Mouse (Mus musculus): Measurements from ENCODE around the gene Spink2.
"Not testable (repeated sequence)": the region's sequence is repeated elsewhere in the genome, so short reads cannot be mapped to it uniquely, and the experiment has no call there.

Gene Spink2

DNA sequence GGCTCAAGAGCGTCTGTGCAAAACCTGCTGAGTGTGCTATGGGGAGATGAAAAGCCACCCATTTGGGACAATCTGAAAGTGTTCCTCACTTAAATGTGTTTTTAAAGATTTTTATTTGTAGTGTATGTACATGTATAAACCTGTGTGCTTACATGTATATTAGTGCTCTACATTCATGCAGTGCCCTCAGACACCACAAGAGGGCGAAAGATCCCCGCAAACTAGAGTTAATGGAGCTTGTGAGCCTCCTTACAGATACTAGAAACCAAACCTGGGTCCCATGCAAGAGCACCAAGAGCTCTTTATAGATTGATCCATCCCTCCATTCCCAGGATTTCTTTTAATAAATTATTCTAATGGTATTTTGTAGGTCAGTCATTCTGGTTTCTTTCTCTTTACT lies 17.3 kb downstream of the Spink2 start:
- peak; percentile 29 for DNase-seq (ENCODE audit: low spot score)

DNA sequence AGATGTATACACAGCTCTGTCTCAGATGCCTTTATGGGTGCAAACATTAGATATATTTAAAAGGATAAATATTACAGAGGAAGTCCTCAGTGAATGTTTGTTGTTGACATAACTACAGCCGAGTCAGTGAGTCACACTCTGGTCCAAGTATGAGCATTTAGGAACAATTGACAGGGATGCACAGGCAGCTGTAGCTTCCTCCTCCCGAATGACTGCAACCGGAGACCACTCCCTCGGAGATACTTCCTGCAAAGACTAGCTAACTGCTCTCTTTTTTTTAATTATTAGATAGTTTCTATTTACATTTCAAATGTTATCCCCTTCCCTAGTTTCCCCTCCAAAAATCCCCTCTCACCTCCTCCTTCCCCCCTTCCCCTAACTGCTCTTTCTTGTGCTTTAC lies 18.0 kb downstream of the Spink2 start:
- no peak for DNase-seq (ENCODE audit: low spot score)

DNA sequence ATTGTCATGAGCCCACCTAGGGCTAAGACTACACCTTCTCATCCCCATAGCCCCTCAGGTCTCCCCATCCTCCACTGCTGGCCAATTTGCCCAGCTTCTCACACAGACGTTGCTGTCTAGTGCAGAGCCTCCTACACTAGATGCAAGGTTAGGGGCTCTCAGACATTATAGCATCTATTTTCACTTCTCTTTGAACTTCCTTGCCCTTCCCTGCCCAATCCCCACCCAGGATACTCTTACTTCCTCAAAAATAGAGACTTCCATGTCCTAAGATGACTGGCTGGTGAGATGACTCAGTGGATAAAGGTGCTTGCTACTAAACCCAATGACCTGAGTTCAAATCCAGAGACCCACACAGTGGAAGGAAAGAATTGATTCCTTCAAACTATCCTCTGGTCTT lies 19.6 kb downstream of the Spink2 start:
- no peak for DNase-seq (ENCODE audit: low spot score)

DNA sequence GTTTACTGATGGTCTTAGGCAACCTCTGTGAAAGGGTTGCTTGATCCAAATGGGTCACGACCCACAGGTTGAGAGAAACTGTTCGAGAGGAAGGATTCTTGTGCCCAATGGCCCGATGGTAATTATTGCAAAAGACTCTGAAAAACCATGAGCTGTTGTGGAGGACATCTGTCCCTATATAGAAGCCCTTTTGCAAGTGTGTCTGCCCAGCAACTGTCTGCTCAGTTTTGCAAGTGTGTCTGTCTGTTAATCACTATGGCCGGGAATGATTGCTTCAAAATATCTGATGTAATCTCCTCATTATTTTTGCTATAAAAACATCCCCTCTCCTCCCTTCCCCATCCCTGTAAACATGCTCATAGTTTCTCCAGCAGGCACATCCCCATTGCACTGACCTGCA lies 20.2 kb downstream of the Spink2 start:
- DNase-seq (ENCODE audit: low spot score): no peak

DNA sequence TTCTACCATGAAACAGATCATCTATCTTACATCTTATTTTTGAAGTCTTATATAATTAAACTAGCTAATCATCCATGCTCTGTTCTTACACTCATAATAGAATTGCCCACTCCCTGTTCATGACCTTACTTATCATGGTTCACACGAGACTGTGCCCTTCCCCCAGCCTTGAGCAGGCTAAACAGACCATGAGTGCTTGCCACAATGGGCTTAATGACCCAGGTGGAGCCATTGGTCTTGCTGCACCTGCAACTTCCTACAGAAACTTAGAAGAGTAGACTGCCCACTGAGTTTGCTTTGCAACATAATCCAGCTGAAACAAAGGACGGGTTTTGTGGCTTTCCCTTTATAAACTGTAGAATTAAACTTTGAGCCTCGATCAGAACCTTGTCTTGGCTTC lies 22.5 kb downstream of the Spink2 start:
- DNase-seq (ENCODE audit: low spot score): no peak

DNA sequence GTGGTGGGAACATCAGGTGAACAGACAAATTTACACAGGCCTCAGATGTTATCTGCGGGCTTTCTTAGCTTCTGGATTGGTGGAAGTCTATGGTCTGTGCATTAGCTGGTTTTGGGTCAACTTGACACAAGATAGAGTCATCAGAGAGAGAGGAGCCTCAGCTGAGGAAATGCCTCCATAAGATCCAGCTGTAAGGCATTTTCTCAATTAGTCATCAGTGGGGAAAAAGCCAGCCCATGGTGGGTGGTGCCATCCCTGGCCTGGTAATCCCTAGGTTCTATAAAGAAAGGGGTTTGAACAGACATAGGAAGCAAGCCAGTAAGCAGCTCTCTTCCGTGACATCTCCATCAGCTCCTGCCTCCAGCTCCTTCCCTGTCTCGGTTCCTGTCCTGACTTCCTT lies 25.9 kb downstream of the Spink2 start:
- DNase-seq (ENCODE audit: low spot score): no peak

DNA sequence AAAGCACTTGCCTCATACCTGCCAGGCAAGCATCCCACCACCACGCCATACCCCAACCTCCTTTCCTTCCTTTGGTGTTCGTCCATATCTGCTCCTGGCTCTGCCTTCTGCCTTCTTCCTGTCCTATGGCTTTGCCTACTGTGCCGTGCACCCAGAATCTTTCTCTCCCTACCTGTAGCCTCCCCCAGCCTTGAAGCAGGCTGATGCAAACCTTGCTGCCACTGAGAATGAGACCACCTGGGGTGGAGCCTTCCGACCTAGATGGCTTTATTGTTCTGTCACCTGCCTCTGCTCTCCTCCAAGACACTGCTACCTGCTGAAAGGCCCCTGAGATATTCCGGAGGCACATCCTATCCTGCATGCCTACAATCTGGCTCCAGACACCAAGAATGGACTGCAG lies 27.4 kb downstream of the Spink2 start:
- not testable (repeated sequence) for DNase-seq (ENCODE audit: low spot score)

DNA sequence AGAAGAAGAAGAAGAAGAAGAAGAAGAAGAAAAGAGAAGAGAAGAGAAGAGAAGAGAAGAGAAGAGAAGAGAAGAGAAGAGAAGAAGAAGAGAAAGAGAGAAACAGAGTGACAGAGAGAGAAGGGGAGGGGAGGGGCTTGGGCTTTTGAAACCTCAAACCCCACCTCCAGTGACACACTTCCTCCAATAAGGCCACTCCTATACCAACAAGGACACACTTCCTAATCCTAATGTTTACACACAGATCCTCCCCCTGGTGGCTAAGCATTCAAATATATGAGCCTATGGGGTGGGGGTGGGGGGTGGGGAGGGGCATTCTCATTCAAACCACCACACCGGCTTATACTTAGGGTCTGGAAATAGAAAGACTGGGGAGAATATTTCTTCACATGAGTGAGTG lies 27.9 kb downstream of the Spink2 start:
- no peak for DNase-seq (ENCODE audit: low spot score)

DNA sequence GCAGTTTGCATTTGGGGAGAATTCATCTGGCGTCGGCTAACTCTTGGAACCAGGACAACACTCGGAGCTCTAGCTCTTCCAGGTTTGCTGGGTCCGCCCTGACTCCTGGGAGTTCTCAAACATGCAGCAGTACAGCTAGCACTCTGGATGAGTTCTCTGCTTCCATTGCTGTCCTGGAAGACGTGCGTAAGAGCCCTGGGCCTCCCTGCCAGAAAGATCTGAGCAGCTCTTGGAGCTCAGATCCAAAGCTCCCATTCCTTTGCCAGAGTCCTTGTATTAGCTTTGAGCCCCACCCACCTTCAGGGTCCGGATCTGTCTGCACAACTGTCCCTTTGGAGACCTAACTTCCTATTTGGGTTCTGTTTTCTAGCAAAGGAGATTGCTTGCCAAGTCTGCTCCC lies 29.8 kb downstream of the Spink2 start:
- no peak for DNase-seq (ENCODE audit: low spot score)

DNA sequence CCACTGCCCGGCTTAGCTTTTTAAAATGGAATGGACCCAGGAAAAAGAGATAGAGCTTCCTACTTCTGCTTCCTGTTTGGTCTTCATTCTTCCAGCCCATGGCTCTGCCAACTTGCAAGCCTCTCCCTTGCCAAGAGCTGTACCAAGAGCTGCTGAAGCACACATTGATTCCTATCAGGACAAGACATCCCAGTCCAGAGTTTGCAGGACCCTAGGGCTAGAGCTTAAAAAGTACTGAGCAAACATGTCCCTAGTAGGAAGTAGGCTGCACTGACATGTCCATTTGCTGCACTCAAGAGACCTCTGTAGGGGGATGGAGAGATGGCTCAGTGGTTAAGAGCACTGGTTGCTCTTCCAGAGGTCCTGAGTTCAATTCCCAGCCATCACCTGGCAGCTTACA lies 32.3 kb downstream of the Spink2 start:
- DNase-seq (ENCODE audit: low spot score): no peak

DNA sequence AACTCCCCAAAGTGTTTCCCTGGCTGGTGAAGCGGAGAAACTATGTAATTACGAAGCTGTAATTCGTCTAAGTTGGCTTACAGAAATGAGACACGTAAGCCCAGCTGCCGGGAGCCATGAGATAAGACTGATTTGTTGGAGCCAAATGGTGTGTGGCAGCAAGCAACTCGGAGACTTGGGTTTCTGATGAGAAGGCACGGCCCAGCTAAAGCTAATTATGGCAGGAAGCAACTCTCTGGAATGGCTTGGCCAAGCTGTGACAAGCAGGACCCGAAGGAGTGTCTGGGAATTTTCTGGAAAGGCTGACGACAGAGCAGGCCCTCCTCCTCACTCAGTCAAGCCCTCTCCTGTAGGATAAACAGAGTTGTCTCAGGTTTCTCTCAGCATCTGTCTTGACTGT lies 33.3 kb downstream of the Spink2 start:
- no peak for DNase-seq (ENCODE audit: low spot score)

DNA sequence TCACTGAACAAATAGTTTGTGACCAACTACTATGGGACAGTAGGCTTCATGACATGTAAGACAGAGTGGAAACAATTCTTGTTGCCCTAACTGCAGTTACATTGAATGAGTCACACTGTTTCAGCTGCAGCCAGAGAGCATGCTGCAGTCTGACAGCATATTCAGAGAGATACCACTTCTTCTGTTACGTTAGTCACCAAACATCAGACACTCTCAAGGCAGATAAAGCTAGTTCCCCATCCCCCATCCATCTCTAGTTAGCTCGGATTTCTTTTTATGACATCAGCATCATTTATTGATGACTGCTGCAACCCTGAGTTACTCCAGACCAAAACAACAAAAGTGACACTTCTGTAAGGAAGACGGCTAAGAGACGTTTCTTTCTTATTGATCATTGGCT lies 36.5 kb downstream of the Spink2 start:
- no peak for DNase-seq (ENCODE audit: low spot score)

DNA sequence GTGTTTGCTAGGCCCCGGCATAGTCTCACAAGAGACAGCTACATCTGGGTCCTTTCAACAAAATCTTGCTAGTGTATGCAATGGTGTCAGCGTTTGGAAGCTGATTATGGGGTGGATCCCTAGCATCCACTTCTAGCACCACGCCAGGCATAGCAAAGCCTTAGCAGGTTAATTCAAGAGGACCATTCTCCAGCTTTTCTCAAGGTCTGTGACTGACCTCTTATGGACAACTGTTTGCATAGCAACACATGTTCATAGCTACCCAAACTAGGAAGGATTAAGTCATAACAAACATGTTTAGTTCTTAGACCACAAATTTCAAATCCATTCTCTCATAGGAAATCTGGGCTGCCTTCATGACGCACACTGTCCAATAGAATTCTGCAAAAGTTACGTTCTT lies 40.7 kb downstream of the Spink2 start:
- no peak for DNase-seq (ENCODE audit: low spot score)

DNA sequence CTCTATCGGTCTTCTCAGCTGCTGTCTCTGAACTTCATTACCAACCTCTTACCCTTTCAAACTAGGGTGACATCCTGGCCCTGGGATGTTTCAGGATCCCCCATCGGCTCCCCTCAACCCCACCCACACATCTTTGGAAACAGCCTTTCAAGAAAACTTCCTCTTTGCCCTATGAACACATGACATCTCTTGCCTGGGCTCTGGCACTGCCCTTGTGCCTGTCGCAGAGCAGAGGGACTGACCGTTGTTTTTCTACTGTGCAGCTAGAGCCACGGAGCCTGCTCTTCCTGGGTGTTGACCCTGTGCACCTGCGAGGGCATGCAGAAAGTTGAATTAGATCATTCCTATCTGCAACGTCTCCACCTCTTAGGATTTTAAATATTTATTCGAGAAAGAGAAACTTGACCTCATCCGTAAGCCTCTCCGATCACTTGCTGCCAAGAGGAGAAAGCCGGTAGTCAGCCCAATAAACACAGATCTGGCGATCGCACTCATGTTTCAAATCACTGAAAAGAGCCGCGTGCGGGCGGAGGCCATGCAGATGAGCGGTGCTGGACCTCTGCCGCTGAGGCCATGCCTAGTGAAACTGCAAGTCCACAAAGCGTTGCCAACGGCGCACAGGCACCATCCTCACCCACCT lies 43.8 kb downstream of the Spink2 start:
- DNase-seq (ENCODE audit: low spot score): no peak

DNA sequence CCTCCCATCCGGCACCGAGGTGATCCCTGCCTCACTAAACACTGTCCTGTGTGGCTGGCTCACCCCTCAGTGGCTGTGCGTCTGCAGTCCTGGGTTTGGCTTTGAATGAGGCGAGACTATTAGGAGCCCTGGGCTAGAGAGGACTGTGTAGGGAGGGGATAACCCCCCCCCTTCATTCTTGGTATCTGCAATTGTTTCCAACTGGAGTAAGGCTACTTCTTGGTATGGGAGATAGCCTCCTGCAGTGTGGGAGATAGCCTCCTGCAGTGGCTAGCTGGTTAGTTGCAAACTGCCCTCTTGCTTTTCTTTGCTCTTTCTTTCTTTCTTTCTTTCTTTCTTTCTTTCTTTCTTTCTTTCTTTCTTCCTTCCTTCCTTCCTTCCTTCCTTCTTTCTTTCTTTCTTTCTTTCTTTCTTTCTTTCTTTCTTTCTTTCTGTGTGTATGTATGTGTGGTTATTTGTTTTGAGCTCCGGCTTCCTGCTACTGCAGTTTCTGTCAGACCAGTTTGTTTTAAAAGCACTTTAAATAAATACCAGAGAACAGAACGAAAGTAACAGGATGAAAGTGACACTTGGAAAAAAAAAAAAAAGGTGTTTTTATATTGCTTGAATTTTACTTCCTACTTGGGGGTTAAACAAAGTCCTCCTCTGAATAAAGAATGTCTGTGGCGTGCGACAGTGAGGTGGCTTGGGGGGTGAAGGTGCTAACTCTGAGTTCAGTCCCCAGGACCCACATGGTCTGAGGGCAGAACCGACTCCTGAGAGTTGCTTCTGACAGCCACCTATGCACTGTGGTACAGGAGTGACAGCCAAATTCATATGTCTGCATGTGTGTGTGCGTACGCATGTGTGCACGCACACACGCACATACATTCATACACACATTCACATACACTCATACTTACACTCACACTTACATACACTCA lies 45.3 kb downstream of the Spink2 start:
- DNase-seq (ENCODE audit: low spot score): no peak

DNA sequence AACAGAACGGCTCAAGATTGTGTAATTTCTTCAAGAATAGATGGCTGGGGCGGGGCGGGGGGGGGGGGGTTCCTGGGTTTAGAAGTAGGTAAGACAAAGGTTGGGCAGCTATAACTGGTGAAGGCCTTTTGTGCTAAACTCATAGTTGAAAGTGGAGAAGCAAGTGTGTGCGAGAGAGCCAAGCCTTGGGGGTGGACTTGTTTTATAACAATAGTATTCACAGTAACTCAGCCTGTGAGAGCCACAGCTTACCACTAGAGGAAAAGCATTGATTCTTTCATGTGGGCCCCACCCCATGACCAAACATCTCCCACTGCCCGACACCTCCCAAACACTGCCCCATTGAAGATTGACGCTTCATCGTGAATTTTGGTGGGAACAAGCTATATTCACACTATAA lies 47.7 kb downstream of the Spink2 start:
- DNase-seq (ENCODE audit: low spot score): no peak

DNA sequence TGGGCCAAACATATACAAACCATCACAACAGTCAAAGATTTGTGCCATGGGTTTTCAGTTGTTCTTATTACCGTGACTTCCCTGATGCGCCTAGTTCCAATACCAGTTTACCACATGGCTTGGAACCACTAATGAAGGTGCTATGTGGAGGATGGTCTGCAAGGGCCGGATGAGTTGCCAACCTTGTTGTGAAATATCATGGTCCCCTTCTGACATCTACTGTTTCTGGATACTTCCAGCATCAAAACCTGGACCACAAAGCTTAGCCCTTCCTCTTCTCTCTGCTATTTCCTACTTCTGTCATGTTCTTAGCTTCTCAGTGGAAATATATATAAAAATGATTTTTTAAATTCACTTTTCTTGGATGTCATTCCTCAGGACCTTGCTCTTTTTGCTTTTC lies 48.7 kb downstream of the Spink2 start:
- no peak for DNase-seq (ENCODE audit: low spot score)

DNA sequence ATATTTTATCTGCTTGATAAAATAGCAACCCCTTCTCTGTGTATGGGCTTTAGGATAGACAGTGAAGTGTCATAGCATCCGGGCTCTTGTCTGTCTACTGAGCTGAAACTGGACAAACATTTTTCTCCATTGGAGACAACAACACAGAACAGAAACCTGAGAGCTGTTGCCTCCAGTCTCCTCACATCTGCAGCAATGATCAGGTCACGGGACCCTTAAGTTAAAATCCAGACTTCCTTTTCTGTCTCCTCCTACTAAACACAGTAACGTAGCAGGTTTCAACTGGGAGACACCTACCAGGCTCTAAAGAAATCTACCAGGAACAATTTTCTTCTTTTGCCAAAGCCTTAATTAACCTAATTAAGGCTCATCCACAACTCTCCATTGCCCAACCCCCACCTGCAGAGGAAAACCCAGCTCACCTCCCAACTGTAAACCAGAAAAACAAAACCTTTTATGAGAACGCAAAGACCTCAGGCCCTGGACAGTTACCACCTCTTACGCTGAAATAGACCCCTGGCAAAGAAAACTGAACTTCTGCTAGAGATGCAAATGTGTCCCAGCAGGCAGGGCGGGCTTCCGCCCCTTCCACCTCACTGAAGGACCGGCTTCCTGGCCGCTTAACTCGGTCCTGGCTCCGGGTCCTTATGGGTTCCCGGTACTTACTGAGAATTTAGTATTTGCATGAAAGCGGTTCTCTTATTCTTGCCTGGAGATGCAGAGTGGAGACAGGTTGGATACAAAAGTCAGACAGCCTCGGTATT lies 53.3 kb downstream of the Spink2 start:
- DNase-seq (ENCODE audit: low spot score): no peak

DNA sequence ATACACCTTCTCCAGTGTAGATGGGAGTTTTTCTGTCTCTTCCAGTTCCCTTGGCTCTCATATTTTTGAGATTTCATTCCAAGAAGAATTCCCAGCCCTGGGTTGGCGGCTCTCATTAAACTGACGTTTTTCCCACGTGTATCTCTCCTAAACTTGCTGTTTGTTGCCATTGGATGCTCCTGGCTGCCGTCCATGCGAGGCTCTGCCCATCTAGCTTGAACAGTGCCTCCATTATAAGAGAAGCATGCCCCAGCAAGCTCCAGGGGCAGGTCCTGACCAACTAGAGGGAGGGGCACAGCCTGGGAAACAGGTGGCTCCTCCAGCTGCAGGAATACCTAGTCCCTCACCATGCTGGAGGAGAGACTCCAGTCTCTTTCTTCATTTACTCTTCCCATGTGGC lies 54.3 kb downstream of the Spink2 start:
- DNase-seq (ENCODE audit: low spot score): no peak

DNA sequence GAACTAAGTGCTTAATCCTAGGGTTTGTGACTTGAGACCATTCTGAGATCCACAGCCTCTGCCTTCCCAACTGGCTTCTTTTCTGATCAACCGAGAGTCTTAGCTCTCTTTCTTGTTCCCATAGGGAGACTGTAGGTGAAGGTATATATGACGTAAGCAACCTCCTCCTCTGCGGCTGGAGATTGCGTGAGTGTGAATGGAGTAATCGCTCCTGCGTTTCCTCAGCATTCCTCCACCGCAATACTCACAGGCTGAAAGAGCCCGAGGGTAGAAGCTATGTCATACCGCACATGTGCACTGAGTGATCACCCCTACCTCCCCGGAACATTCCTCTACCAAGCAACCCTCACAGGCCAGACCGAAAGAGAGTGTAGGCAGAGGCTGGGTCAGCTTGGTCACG lies 55.7 kb downstream of the Spink2 start:
- DNase-seq (ENCODE audit: low spot score): no peak
